Mouse (Mus musculus) kidney, adult 2 months (tissue): ENCODE results near the gene Dusp15. TPM values are rescaled to one million over a fixed set of nuclear protein-coding genes. Genes with fewer than 3 reads are reported as not detected.

Experiments used
- DNase-seq: peaks from one replicate; pipeline ENCODE4 v3.0.0; 2021
- H3K27ac ChIP-seq: fragments of 200-500 bp; 2 replicates; pipeline ENCODE4 v1.5.1; 2012; ENCODE audit warnings: low read depth, low read length, control low read depth, inconsistent platforms; ENCODE audit not compliant: insufficient read depth
- H3K27me3 ChIP-seq: fragments of 200-500 bp; replicated peaks from 2 replicates; pipeline ENCODE4 v1.6.1; 2012; ENCODE audit warnings: mild to moderate bottlenecking, moderate library complexity, low read length, inconsistent platforms; ENCODE audit not compliant: control insufficient read depth, insufficient read depth
- H3K36me3 ChIP-seq: fragments of 200-500 bp; 2 replicates; pipeline ENCODE4 v1.6.1; 2012; ENCODE audit warnings: mild to moderate bottlenecking, moderate library complexity, low read length, inconsistent platforms; ENCODE audit not compliant: control insufficient read depth, insufficient read depth
- H3K4me1 ChIP-seq: fragments of 200-500 bp; 2 replicates; pipeline ENCODE4 v1.6.1; 2011; ENCODE audit warnings: low read length; ENCODE audit not compliant: control insufficient read depth, insufficient read depth
- H3K4me3 ChIP-seq: fragments of 200-500 bp; 2 replicates; pipeline ENCODE4 v1.5.1; 2011; ENCODE audit warnings: mild to moderate bottlenecking, low read depth, low read length, control low read depth; ENCODE audit not compliant: insufficient read depth
- CTCF ChIP-seq: fragments of 200-500 bp; conservative IDR thresholded peaks from 2 replicates; pipeline ENCODE4 v1.5.1; 2011; ENCODE audit warnings: low read depth, mild to moderate bottlenecking, control low read depth, low read length, moderate library complexity, mixed read lengths; ENCODE audit not compliant: insufficient read depth, insufficient read length
- POLR2A ChIP-seq: fragments of 200-500 bp; IDR thresholded peaks from one replicate; pipeline ENCODE4 v1.6.1; 2011; ENCODE audit warnings: low read depth, low read length, control low read depth
- WGBS: fragments of 180-500 bp; shearing (Covaris S2); methylation state at CpG from one replicate; pipeline ENCODE4 v1.1.7; 2018; 5-methylcytosine and 5-hydroxymethylcytosine counted together
- polyA plus RNA-seq: library from polyadenylated mRNA; depleted of rRNA; stranded (reverse); fragments of >200 nt; gene quantifications from 2 replicates; pipeline ENCODE4 v1.2.3, GENCODE M21; 2012; rRNA removed

Gene Dusp15
- polyA plus RNA-seq: 12.3 and 20.6 TPM in 2 replicates

- H3K27ac ChIP-seq: peak within 1 kb of the TSS; percentile 24; the same call in 1 of the 2 replicates
- no peaks in the 10 kb centered on the region for H3K27me3 ChIP-seq
- H3K36me3 ChIP-seq: no peaks in the 10 kb centered on the region
- H3K4me1 ChIP-seq: no peaks in the 10 kb centered on the region
- peak within 1 kb of the TSS; percentile 60 for H3K4me3 ChIP-seq
- TF ChIP-seq CTCF: no peak
- no peak for TF ChIP-seq POLR2A
- WGBS: under 1% methylated on average over 51 of the region's 54 CpGs
- no peak for DNase-seq
Observed at GRCm38 (mm10) chr2:152951065-152951849, at the start of gene Dusp15. Gene Dusp15, minus strand, starts transcription at chr2:152951698.

GRCm38 (mm10) chr2:152997046-152997445 lies 45.5 kb upstream of the Dusp15 start:
- Histone ChIP-seq H3K36me3 (no peaks in the 10 kb centered on the region), H3K4me1 (no peaks in the 10 kb centered on the region; the same call in 1 of the 2 replicates), H3K27ac (no peak overlapping the region), H3K27me3 (no peaks in the 10 kb centered on the region), H3K4me3 (no peak overlapping the region)
- no peak for TF ChIP-seq POLR2A
- peak; percentile 31 for DNase-seq
- WGBS: 24% methylated on average over 4 of the region's 4 CpGs

GRCm38 (mm10) chr2:152991529-152991928 lies 40.0 kb upstream of the Dusp15 start:
- Histone ChIP-seq H3K27me3 (no peaks in the 10 kb centered on the region), H3K27ac (no peak overlapping the region), H3K4me3 (no peak overlapping the region), H3K4me1 (no peaks in the 10 kb centered on the region; the same call in 1 of the 2 replicates), H3K36me3 (no peaks in the 10 kb centered on the region)
- no peak for TF ChIP-seq POLR2A
- TF ChIP-seq CTCF: no peak
- 65% methylated on average over 9 of the region's 9 CpGs for WGBS
- peak; percentile 54 for DNase-seq

GRCm38 (mm10) chr2:152985582-152985981 lies 34.1 kb upstream of the Dusp15 start:
- DNase-seq: no peak
- Histone ChIP-seq H3K4me1 (no peaks in the 10 kb centered on the region), H3K27ac (no peak overlapping the region), H3K4me3 (no peak overlapping the region), H3K36me3 (no peaks in the 10 kb centered on the region), H3K27me3 (no peaks in the 10 kb centered on the region)
- TF ChIP-seq CTCF (no peak), POLR2A (no peak)
- 41% methylated on average over 1 of the region's 1 CpGs for WGBS

- Histone ChIP-seq H3K27me3 (no peaks in the 10 kb centered on the region), H3K4me1 (0 out of 2 replicates have a peak, but pooled peaks cover 3% of the 10 kb centered on the region), H3K4me3 (no peak overlapping the region), H3K36me3 (no peaks in the 10 kb centered on the region), H3K27ac (no peak overlapping the region)
- 61% methylated on average over 3 of the region's 3 CpGs for WGBS
- DNase-seq: no peak
- TF ChIP-seq CTCF: no peak
- TF ChIP-seq POLR2A: no peak
Observed at GRCm38 (mm10) chr2:152976991-152977390, 25.5 kb upstream of the Dusp15 start.

GRCm38 (mm10) chr2:152965555-152965954 lies 14.1 kb upstream of the Dusp15 start:
- no peaks in the 10 kb centered on the region for H3K36me3 ChIP-seq
- no peak for DNase-seq
- H3K4me1 ChIP-seq: no peaks in the 10 kb centered on the region
- H3K27ac ChIP-seq: no peak overlapping the region
- TF ChIP-seq CTCF (no peak), POLR2A (no peak)
- 57% methylated on average over 4 of the region's 4 CpGs for WGBS
- no peaks in the 10 kb centered on the region for H3K27me3 ChIP-seq
- no peak overlapping the region for H3K4me3 ChIP-seq

GRCm38 (mm10) chr2:152962091-152962793 lies 10.7 kb upstream of the Dusp15 start, which contains the start of gene Ttll9:
Gene Ttll9, plus strand, starts transcription at chr2:152962485.
- peak; percentile 94 for DNase-seq
- Histone ChIP-seq H3K36me3 (no peaks in the 10 kb centered on the region), H3K27me3 (no peaks in the 10 kb centered on the region), H3K4me3 (peak within 1 kb of the TSS; percentile 53), H3K27ac (peak within 1 kb of the TSS; percentile 8; the same call in 1 of the 2 replicates), H3K4me1 (no peaks in the 10 kb centered on the region)
- 1% methylated on average over 34 of the region's 34 CpGs for WGBS
- TF ChIP-seq POLR2A (no peak), CTCF (no peak)
